Mouse (Mus musculus): ENCODE data around the gene Zfp382. TPM values are rescaled to one million over a fixed set of nuclear protein-coding genes. Genes with fewer than 3 reads are reported as not detected.
"Not testable (repeated sequence)": the region's sequence is repeated elsewhere in the genome, so short reads cannot be mapped to it uniquely, and the experiment has no call there.

Zfp382 gene
- total RNA-seq (2021), result 10 to 100 TPM; 29.9 to 38.4 TPM

- DNase-seq (ENCODE audit: low spot score in 2 of 2), result peak; percentile 91 to 92
- intact Hi-C loops (cut with DNase I), result loop anchor here (2.0 kb wide), 1 partner anchor 23 kb away; no protein-coding TSS in a partner anchor
These were observed at the start of gene Zfp382 for GRCm38 (mm10) chr7:30121308-30122187. Gene Zfp382 (plus strand): TSS chr7:30121942.

- intact Hi-C loops (cut with DNase I), result no loop called here
These were observed 49.4 kb upstream of the Zfp382 start, which contains the start of gene Zfp82 for GRCm38 (mm10) chr7:30072146-30073028. Gene Zfp82 (minus strand): TSS chr7:30072900.

GRCm38 (mm10) chr7:30086524-30086923 is 35.2 kb upstream of the Zfp382 start:
- intact Hi-C loops (cut with DNase I), result no loop called here
- DNase-seq (ENCODE audit: low spot score in 2 of 2), result peak in 1 of 2 experiments; percentile 19

More at GRCm38 (mm10) chr7:30072146-30073028, 49.4 kb upstream of the Zfp382 start, which contains the start of gene Zfp82:
- DNase-seq (ENCODE audit: low spot score in 2 of 2), result peak; percentile 84 to 86

GRCm38 (mm10) chr7:30089405-30089804 is 32.3 kb upstream of the Zfp382 start:
- intact Hi-C loops (cut with DNase I), result no loop called here
- DNase-seq (ENCODE audit: low spot score in 2 of 2), result no peak

GRCm38 (mm10) chr7:30090092-30090969 is 31.4 kb upstream of the Zfp382 start, which contains the start of the genes Gm26920 and Zfp566:
Gene Gm26920 (minus strand): TSS chr7:30090410.
Gene Zfp566 (minus strand): TSS chr7:30090527.
- peak; percentile 96 for DNase-seq (ENCODE audit: low spot score in 2 of 2)
- intact Hi-C loops (cut with DNase I), result loop anchor here (5.0 kb wide), 2 partner anchors 78 to 183 kb away; partner anchors contain the start of genes Zfp27 and Zfp383

- intact Hi-C loops (cut with DNase I), result loop anchor here (5.0 kb wide), 2 partner anchors 79 to 184 kb away; partner anchors contain the start of genes Zfp27 and Zfp383
- DNase-seq (ENCODE audit: low spot score in 2 of 2), result peak in 1 of 2 experiments; percentile 24
These were observed 30.7 kb upstream of the Zfp382 start for GRCm38 (mm10) chr7:30090970-30091585.

GRCm38 (mm10) chr7:30092666-30093065 is 29.1 kb upstream of the Zfp382 start:
- DNase-seq (ENCODE audit: low spot score in 2 of 2), result no peak
- intact Hi-C loops (cut with DNase I), result loop anchor here (5.0 kb wide), 2 partner anchors 80 to 185 kb away; partner anchors contain the start of genes Zfp27 and Zfp383

GRCm38 (mm10) chr7:30093918-30094415 is 27.8 kb upstream of the Zfp382 start:
- intact Hi-C loops (cut with DNase I), result loop anchor here (2.0 to 5.0 kb wide), 3 partner anchors 75 to 187 kb away; partner anchors contain the start of genes Zfp146, Zfp27 and Zfp383
- DNase-seq (ENCODE audit: low spot score in 2 of 2), result no peak

- peak; percentile 90 to 92 for DNase-seq (ENCODE audit: low spot score in 2 of 2)
- intact Hi-C loops (cut with DNase I), result loop anchor here (2.0 to 5.0 kb wide), 3 partner anchors 74 to 188 kb away; partner anchors contain the start of genes Zfp146, Zfp27 and Zfp383
These were observed 26.9 kb upstream of the Zfp382 start, which contains the start of gene Zfp260 for GRCm38 (mm10) chr7:30094646-30095429. Gene Zfp260 (plus strand): TSS chr7:30094777.

- DNase-seq (ENCODE audit: low spot score in 2 of 2), result no peak
- intact Hi-C loops (cut with DNase I), result loop anchor here (2.0 kb wide), 1 partner anchor 73 kb away; the partner anchor contains the start of gene Zfp146
These were observed 26.1 kb upstream of the Zfp382 start for GRCm38 (mm10) chr7:30095551-30096125.

- DNase-seq (ENCODE audit: low spot score in 2 of 2), result peak; percentile 83
These were observed 22.4 kb upstream of the Zfp382 start for GRCm38 (mm10) chr7:30099297-30099696.

GRCm38 (mm10) chr7:30116076-30116475 is 5.7 kb upstream of the Zfp382 start:
- no peak for DNase-seq (ENCODE audit: low spot score in 2 of 2)
- intact Hi-C loops (cut with DNase I), result no loop called here

More at GRCm38 (mm10) chr7:30099297-30099696, 22.4 kb upstream of the Zfp382 start:
- intact Hi-C loops (cut with DNase I), result loop anchor here (2.0 kb wide), 1 partner anchor 22 kb away; the partner anchor contains the start of gene Zfp382

- DNase-seq (ENCODE audit: low spot score in 2 of 2); intact Hi-C loops (cut with DNase I): not testable (repeated sequence)
These were observed 3.8 kb upstream of the Zfp382 start for GRCm38 (mm10) chr7:30117935-30118334.

- intact Hi-C loops (cut with DNase I), result no loop called here
- DNase-seq (ENCODE audit: low spot score in 2 of 2), result no peak
These were observed 417 bp downstream of the Zfp382 start for GRCm38 (mm10) chr7:30122188-30122530.

- intact Hi-C loops (cut with DNase I), result no loop called here
These were observed 8.2 kb downstream of the Zfp382 start for GRCm38 (mm10) chr7:30129900-30130299.

GRCm38 (mm10) chr7:30132396-30132795 is 10.7 kb downstream of the Zfp382 start:
- intact Hi-C loops (cut with DNase I), result no loop called here
- no peak for DNase-seq (ENCODE audit: low spot score in 2 of 2)

More at GRCm38 (mm10) chr7:30129900-30130299, 8.2 kb downstream of the Zfp382 start:
- no peak for DNase-seq (ENCODE audit: low spot score in 2 of 2)

All from left cerebral cortex, postnatal 36 days (tissue).